Mouse (Mus musculus) embryonic facial prominence, embryonic 12.5 days (tissue): ENCODE results near the gene Fndc7. TPM values are rescaled to one million over a fixed set of nuclear protein-coding genes. Genes with fewer than 3 reads are reported as not detected.
A peak's percentile ranks its signal among the peaks of the same experiment; 100 is the strongest.
"Not testable (repeated sequence)": the region's sequence is repeated elsewhere in the genome, so short reads cannot be mapped to it uniquely, and the experiment has no call there.

Experiments
- ATAC-seq: fragments of 200-750 bp; cut with Nextera tagmentation; 2 replicates; pipeline ENCODE4 v1.8.0; 2017; ENCODE audit not compliant: insufficient number of reproducible peaks, insufficient read depth, low FRiP score, low TSS enrichment
- H3K27ac ChIP-seq: fragments of 300-500 bp; sonication (generic); 2 replicates; pipeline ENCODE4 v1.5.1; 2016; ENCODE audit warnings: mild to moderate bottlenecking
- H3K27me3 ChIP-seq: fragments of 300-500 bp; sonication (generic); 2 replicates; pipeline ENCODE4 v1.6.1; 2016; ENCODE audit warnings: mild to moderate bottlenecking, moderate library complexity
- H3K36me3 ChIP-seq: fragments of 300-500 bp; sonication (generic); 2 replicates; pipeline ENCODE4 v1.6.1; 2016; ENCODE audit warnings: mild to moderate bottlenecking
- H3K4me1 ChIP-seq: fragments of 300-500 bp; sonication (generic); 2 replicates; pipeline ENCODE4 v1.6.1; 2016
- H3K4me2 ChIP-seq: fragments of 300-500 bp; sonication (generic); replicated peaks from 2 replicates; pipeline ENCODE4 v1.6.1; 2016; ENCODE audit warnings: mild to moderate bottlenecking, moderate library complexity
- H3K4me3 ChIP-seq: fragments of 300-500 bp; sonication (generic); 2 replicates; pipeline ENCODE4 v1.5.1; 2016; ENCODE audit warnings: mild to moderate bottlenecking
- H3K9ac ChIP-seq: fragments of 300-500 bp; sonication (generic); 2 replicates; pipeline ENCODE4 v1.6.1; 2016; ENCODE audit warnings: mild to moderate bottlenecking, moderate library complexity
- H3K9me3 ChIP-seq: fragments of 300-500 bp; sonication (generic); 2 replicates; pipeline ENCODE4 v1.6.1; 2016; ENCODE audit warnings: mild to moderate bottlenecking, moderate library complexity
- WGBS: fragments of 180-500 bp; shearing (Covaris S2); methylation state at CpG from one replicate; pipeline ENCODE4 v1.1.7; 2016; 5-methylcytosine and 5-hydroxymethylcytosine counted together
- polyA plus RNA-seq: library from polyadenylated mRNA; unstranded; fragments of >200 nt; fragmentation: Nextera tagmentation; extraction: Ambion mirVana; gene quantifications from 2 replicates; pipeline ENCODE4 v1.2.1, GENCODE M21; 2016

The Fndc7 gene
- polyA plus RNA-seq, 1 experiment from 2014 or later, result 0.14 TPM

DNA sequence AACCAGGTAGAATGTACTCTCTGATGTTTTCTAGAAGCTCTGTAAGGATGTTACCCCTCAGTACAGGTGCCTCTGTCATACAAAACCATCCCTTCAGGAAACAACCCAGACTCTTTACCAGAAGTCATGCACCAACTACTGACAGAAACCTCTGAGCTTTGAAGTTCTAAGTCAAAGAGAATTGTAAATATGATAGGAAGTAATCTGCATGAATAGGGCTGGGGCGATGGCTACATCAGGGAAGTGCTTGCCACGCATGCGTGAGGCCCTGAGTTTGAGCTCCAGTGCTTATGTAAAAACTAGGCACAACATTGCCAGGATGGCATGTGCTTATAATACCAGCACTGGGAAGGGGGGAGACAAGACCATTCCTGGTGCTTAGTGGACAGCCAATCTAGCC, 24.1 kb downstream of the Fndc7 start:
- no peaks in the 10 kb centered on the region for H3K27me3 ChIP-seq
- no peaks in the 10 kb centered on the region for H3K36me3 ChIP-seq
- H3K9me3 ChIP-seq, result no peaks in the 10 kb centered on the region
- H3K4me2 ChIP-seq, result no peak overlapping the region
- ATAC-seq, result no peak
- no peak overlapping the region for H3K4me3 ChIP-seq
- WGBS, result 93% methylated on average over 3 of the region's 3 CpGs
- H3K27ac ChIP-seq, result no peak overlapping the region
- H3K4me1 ChIP-seq, result no peaks in the 10 kb centered on the region
- no peak overlapping the region for H3K9ac ChIP-seq

DNA sequence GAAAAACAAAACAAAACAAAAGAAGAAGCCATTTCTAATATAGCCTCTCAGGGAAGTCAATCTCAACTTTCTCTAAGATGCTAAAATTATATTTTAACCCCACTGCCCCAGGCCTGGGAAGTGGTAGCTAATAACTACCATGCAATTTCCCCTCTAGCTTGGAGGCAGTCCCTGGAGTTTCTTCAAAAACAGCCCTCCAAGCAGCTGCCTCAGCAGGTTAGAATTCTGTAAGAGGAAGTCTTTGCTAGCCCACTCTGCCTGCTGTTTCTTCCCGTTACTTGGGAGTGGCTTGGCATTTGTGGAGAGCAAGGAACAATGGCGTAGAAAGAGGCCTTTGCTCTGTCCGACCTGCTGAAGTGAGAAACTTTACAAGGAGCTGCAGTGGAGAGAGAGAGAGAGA, 24.7 kb downstream of the Fndc7 start:
- H3K27me3 ChIP-seq, result no peaks in the 10 kb centered on the region
- 38% methylated on average over 3 of the region's 3 CpGs for WGBS

DNA sequence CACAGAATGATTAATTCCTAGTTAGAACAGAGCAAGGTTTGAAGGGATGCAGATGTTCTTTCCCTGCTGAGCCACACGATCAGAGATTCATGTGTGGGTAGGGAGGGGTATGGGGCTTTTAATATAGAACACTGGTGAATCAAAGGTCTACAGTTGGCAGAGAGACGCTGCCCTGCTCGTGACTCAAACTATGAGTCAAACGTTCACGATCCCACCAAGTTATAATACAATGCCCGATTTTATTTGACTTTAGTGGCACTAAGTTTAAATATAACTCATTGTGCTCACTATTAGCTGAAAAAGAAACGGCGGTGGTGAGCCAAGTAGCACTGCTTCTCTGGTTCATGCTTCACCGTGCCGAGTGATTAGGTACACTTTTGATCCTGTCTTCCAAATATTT, 26.7 kb downstream of the Fndc7 start:
- no peaks in the 10 kb centered on the region for H3K36me3 ChIP-seq
- H3K27ac ChIP-seq, result no peak overlapping the region
- H3K9ac ChIP-seq, result no peak overlapping the region
- no peaks in the 10 kb centered on the region for H3K27me3 ChIP-seq
- H3K4me1 ChIP-seq, result peaks cover 2% of the 10 kb centered on the region; the same call in 1 of the 2 replicates
- 88% methylated on average over 10 of the region's 10 CpGs for WGBS
- no peak for ATAC-seq
- H3K4me3 ChIP-seq, result no peak overlapping the region
- no peaks in the 10 kb centered on the region for H3K9me3 ChIP-seq
- H3K4me2 ChIP-seq, result no peak overlapping the region

More for the DNA sequence above, 24.7 kb downstream of the Fndc7 start:
- no peaks in the 10 kb centered on the region for H3K4me1 ChIP-seq
- ATAC-seq, result no peak
- no peak overlapping the region for H3K4me2 ChIP-seq
- H3K9ac ChIP-seq, result no peak overlapping the region
- no peak overlapping the region for H3K4me3 ChIP-seq
- no peaks in the 10 kb centered on the region for H3K36me3 ChIP-seq
- H3K27ac ChIP-seq, result no peak overlapping the region
- no peaks in the 10 kb centered on the region for H3K9me3 ChIP-seq

DNA sequence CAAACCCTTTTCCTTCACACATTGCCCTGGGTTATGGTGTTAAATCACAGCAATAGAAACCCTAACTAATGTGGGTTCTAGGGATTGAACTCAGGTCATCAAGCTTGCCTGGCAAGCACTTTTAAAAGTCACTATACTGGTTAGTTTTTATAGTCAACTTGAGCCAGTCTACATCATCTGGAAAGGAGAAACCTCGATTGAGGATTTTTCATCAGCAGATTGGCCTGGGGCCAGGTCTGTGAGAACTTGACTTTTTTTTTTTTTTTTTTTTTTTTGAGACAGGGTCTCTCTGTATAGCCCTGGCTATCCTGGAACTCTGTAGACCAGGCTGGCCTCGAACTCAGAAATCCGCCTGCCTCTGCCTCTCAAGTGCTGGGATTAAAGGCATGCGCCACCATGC, 27.5 kb downstream of the Fndc7 start:
- 85% methylated on average over 4 of the region's 4 CpGs for WGBS
- not testable (repeated sequence) for H3K4me1 ChIP-seq, H3K9me3 ChIP-seq, ATAC-seq, H3K27me3 ChIP-seq, H3K27ac ChIP-seq, H3K4me2 ChIP-seq, H3K36me3 ChIP-seq, H3K9ac ChIP-seq, H3K4me3 ChIP-seq

DNA sequence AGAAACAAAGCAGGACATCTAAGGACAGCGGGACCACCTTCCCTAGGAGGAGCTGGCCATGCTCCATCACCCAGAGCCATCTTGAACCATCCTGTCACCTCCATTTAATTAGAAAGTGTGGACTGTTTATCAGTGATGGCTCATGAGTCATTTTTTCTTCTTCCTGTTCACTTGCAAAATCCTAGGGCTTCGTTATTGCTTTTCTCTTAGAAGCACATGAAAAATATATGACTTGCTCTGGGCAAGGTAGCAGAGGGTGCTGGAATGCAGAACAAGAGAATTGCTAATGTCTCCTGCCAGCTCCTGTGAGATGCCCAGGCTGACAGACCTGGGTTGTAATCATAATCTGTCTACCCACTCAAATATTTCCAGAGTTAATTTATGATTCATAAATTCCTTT, 29.0 kb downstream of the Fndc7 start:
- Histone ChIP-seq H3K27me3 (no peaks in the 10 kb centered on the region), H3K4me3 (no peak overlapping the region), H3K4me1 (peaks cover 9% of the 10 kb centered on the region; the same call in 1 of the 2 replicates), H3K9me3 (no peaks in the 10 kb centered on the region), H3K9ac (no peak overlapping the region), H3K36me3 (no peaks in the 10 kb centered on the region), H3K27ac (no peak overlapping the region), H3K4me2 (no peak overlapping the region)
- no peak for ATAC-seq
- 81% methylated on average over 2 of the region's 2 CpGs for WGBS

GRCm38 (mm10) chr3:108858231-108858770, 31.5 kb downstream of the Fndc7 start:
- Histone ChIP-seq H3K27ac (peak overlapping the region; percentile 51), H3K4me1 (peaks cover 9% of the 10 kb centered on the region; the same call in 1 of the 2 replicates), H3K9me3 (no peaks in the 10 kb centered on the region), H3K27me3 (no peaks in the 10 kb centered on the region), H3K4me3 (no peak overlapping the region), H3K9ac (no peak overlapping the region), H3K36me3 (no peaks in the 10 kb centered on the region), H3K4me2 (no peak overlapping the region; the same call in 1 of the 2 replicates)
- peak; percentile 81 for ATAC-seq
- WGBS, result 29% methylated on average over 7 of the region's 7 CpGs

DNA sequence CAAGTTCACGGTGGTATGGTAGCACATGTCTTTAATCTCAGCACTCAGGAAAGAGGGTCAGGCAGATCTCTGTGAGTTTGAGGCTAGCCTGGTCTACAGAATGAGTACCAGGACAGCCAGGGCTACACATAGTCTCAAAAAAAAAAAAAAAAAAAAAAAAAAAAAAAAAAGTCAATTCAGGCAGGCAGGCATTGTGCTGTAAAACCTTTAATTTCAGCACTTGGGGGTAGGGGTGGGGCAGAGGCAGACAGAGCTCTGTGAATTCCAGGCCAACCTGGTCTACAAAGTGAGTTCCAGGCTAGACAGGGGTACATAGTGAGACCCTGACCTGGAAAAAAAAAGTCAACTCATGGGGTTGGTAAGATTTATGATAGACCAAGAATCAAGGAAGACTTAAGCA, 32.1 kb downstream of the Fndc7 start:
- H3K27ac ChIP-seq, result peak overlapping the region; percentile 51; the same call in 1 of the 2 replicates
- peaks cover 9% of the 10 kb centered on the region; the same call in 1 of the 2 replicates for H3K4me1 ChIP-seq
- no peaks in the 10 kb centered on the region for H3K27me3 ChIP-seq
- H3K9me3 ChIP-seq, result no peaks in the 10 kb centered on the region
- no peak overlapping the region for H3K4me2 ChIP-seq
- 79% methylated on average over 1 of the region's 1 CpGs for WGBS
- no peak overlapping the region for H3K4me3 ChIP-seq
- H3K9ac ChIP-seq, result no peak overlapping the region
- ATAC-seq, result no peak
- H3K36me3 ChIP-seq, result no peaks in the 10 kb centered on the region

DNA sequence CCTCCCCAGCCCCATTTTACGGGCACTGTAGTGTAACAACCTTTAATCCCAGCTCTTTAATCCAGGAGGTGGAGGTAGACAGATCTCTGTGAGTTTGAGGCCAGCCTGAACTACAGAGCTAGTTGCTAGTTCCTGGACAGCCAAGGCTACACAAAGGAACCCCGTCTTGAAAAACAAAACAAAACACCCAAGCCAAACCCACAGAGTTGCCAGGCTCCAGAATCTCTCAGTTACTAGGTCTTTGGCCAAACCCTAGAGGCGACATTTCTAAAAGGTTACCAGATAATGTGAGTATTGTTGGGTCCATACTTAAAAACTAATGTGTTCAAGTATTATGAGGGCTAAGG, 32.7 kb downstream of the Fndc7 start:
- no peak for ATAC-seq
- no peak overlapping the region for H3K4me3 ChIP-seq
- H3K4me1 ChIP-seq, result peaks cover 9% of the 10 kb centered on the region; the same call in 1 of the 2 replicates
- no peaks in the 10 kb centered on the region for H3K36me3 ChIP-seq
- H3K4me2 ChIP-seq, result no peak overlapping the region
- no peaks in the 10 kb centered on the region for H3K9me3 ChIP-seq
- 31% methylated on average over 3 of the region's 3 CpGs for WGBS
- no peak overlapping the region for H3K9ac ChIP-seq
- H3K27me3 ChIP-seq, result no peaks in the 10 kb centered on the region
- no peak overlapping the region for H3K27ac ChIP-seq

GRCm38 (mm10) chr3:108856386-108857123, 33.3 kb downstream of the Fndc7 start:
- Histone ChIP-seq H3K27me3 (no peaks in the 10 kb centered on the region), H3K27ac (no peak overlapping the region), H3K9ac (no peak overlapping the region), H3K4me3 (no peak overlapping the region), H3K9me3 (no peaks in the 10 kb centered on the region), H3K4me2 (no peak overlapping the region), H3K4me1 (peaks cover 9% of the 10 kb centered on the region; the same call in 1 of the 2 replicates), H3K36me3 (no peaks in the 10 kb centered on the region)
- no peak for ATAC-seq
- 38% methylated on average over 8 of the region's 8 CpGs for WGBS

DNA sequence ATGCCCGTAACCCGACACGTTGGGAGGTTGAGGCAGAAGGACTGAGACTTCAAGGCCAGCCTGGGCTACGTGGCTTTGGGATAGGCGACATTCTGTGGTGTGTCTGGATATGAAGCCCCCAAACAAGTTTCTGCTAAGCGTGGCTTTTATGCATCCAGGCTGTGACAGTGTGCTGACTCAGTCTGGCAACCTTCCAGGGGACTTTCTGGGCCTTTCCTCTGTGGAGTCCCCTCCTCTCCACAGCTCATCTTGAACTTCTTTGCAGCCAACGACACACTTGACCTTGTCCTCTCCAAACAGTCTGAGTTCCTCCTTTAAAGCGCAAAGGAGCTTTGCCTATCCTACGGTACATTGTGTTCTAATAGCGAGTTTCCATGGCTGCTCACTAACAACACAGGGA, 33.9 kb downstream of the Fndc7 start:
- H3K4me3 ChIP-seq, result no peak overlapping the region
- no peak overlapping the region for H3K4me2 ChIP-seq
- H3K36me3 ChIP-seq, result no peaks in the 10 kb centered on the region
- no peak for ATAC-seq
- H3K4me1 ChIP-seq, result peaks cover 9% of the 10 kb centered on the region; the same call in 1 of the 2 replicates
- no peak overlapping the region for H3K27ac ChIP-seq
- no peaks in the 10 kb centered on the region for H3K27me3 ChIP-seq
- no peaks in the 10 kb centered on the region for H3K9me3 ChIP-seq
- no peak overlapping the region for H3K9ac ChIP-seq
- WGBS, result 70% methylated on average over 10 of the region's 10 CpGs

- no peak overlapping the region for H3K27ac ChIP-seq
Observed at GRCm38 (mm10) chr3:108855371-108855770, 34.4 kb downstream of the Fndc7 start.

GRCm38 (mm10) chr3:108853266-108853665, 36.5 kb downstream of the Fndc7 start:
- WGBS, result 78% methylated on average over 1 of the region's 1 CpGs
- Histone ChIP-seq H3K4me2 (no peak overlapping the region), H3K27me3 (no peaks in the 10 kb centered on the region), H3K4me3 (no peak overlapping the region), H3K9me3 (no peaks in the 10 kb centered on the region), H3K4me1 (peaks cover 8% of the 10 kb centered on the region; the same call in 1 of the 2 replicates), H3K36me3 (no peaks in the 10 kb centered on the region), H3K27ac (no peak overlapping the region), H3K9ac (no peak overlapping the region)
- no peak for ATAC-seq

More at GRCm38 (mm10) chr3:108855371-108855770, 34.4 kb downstream of the Fndc7 start:
- H3K4me1 ChIP-seq, result peaks cover 9% of the 10 kb centered on the region; the same call in 1 of the 2 replicates
- WGBS, result 56% methylated on average over 12 of the region's 12 CpGs
- H3K4me2 ChIP-seq, result no peak overlapping the region
- H3K4me3 ChIP-seq, result no peak overlapping the region
- H3K9me3 ChIP-seq, result no peaks in the 10 kb centered on the region
- H3K9ac ChIP-seq, result no peak overlapping the region
- no peaks in the 10 kb centered on the region for H3K27me3 ChIP-seq
- ATAC-seq, result no peak
- H3K36me3 ChIP-seq, result no peaks in the 10 kb centered on the region
